Mouse (Mus musculus) forebrain, embryonic 15.5 days (tissue): Measurements from ENCODE around the gene Egfr. TPM values are rescaled to one million over a fixed set of nuclear protein-coding genes. Genes with fewer than 3 reads are reported as not detected.

Experiments used
- ATAC-seq: fragments of 200-750 bp; cut with Nextera tagmentation; replicated peaks from 2 replicates; pipeline ENCODE4 v1.8.0; 2017; ENCODE audit warnings: mild to moderate bottlenecking, moderate TSS enrichment, moderate library complexity
- H3K27ac ChIP-seq: fragments of 300-500 bp; sonication (generic); replicated peaks from 2 replicates; pipeline ENCODE4 v1.5.1; 2015; ENCODE audit warnings: mild to moderate bottlenecking, inconsistent platforms
- H3K27me3 ChIP-seq: fragments of 300-500 bp; sonication (generic); 2 replicates; pipeline ENCODE4 v1.6.1; 2015; ENCODE audit warnings: inconsistent platforms
- H3K36me3 ChIP-seq: fragments of 300-500 bp; sonication (generic); 2 replicates; pipeline ENCODE4 v1.6.1; 2015; ENCODE audit warnings: mild to moderate bottlenecking, inconsistent platforms
- H3K4me1 ChIP-seq: fragments of 300-500 bp; sonication (generic); 2 replicates; pipeline ENCODE4 v1.6.1; 2015; ENCODE audit warnings: inconsistent platforms
- H3K4me2 ChIP-seq: fragments of 300-500 bp; sonication (generic); replicated peaks from 2 replicates; pipeline ENCODE4 v1.6.1; 2015; ENCODE audit warnings: mild to moderate bottlenecking, inconsistent platforms
- H3K4me3 ChIP-seq: fragments of 300-500 bp; sonication (generic); 2 replicates; pipeline ENCODE4 v1.5.1; 2015; ENCODE audit warnings: mild to moderate bottlenecking, inconsistent platforms
- H3K9ac ChIP-seq: fragments of 300-500 bp; sonication (generic); replicated peaks from 2 replicates; pipeline ENCODE4 v1.6.1; 2015; ENCODE audit warnings: mild to moderate bottlenecking, inconsistent platforms
- H3K9me3 ChIP-seq: fragments of 300-500 bp; sonication (generic); 2 replicates; pipeline ENCODE4 v1.6.1; 2016; ENCODE audit warnings: inconsistent platforms
- WGBS: fragments of 180-500 bp; shearing (Covaris S2); methylation state at CpG from one replicate; pipeline ENCODE4 v1.1.7; 2015; ENCODE audit warnings: mixed read lengths; 5-methylcytosine and 5-hydroxymethylcytosine counted together
- polyA plus RNA-seq: library from polyadenylated mRNA; unstranded; fragments of >200 nt; fragmentation: Nextera tagmentation; extraction: Ambion mirVana; gene quantifications from 2 replicates; pipeline ENCODE4 v1.2.1, GENCODE M21; 2015

The Egfr gene
- polyA plus RNA-seq, 1 experiment from 2014 or later, result 2.9 TPM

GRCm38 (mm10) chr11:16783926-16784659, 32.1 kb downstream of the Egfr start:
- no peaks in the 10 kb centered on the region for H3K4me1 ChIP-seq
- no peaks in the 10 kb centered on the region for H3K36me3 ChIP-seq
- WGBS, result 90% methylated on average over 8 of the region's 8 CpGs
- H3K27me3 ChIP-seq, result no peaks in the 10 kb centered on the region
- H3K4me2 ChIP-seq, result no peak overlapping the region
- H3K27ac ChIP-seq, result no peak overlapping the region
- H3K4me3 ChIP-seq, result no peak overlapping the region
- H3K9ac ChIP-seq, result no peak overlapping the region
- no peaks in the 10 kb centered on the region for H3K9me3 ChIP-seq
- no peak for ATAC-seq

DNA sequence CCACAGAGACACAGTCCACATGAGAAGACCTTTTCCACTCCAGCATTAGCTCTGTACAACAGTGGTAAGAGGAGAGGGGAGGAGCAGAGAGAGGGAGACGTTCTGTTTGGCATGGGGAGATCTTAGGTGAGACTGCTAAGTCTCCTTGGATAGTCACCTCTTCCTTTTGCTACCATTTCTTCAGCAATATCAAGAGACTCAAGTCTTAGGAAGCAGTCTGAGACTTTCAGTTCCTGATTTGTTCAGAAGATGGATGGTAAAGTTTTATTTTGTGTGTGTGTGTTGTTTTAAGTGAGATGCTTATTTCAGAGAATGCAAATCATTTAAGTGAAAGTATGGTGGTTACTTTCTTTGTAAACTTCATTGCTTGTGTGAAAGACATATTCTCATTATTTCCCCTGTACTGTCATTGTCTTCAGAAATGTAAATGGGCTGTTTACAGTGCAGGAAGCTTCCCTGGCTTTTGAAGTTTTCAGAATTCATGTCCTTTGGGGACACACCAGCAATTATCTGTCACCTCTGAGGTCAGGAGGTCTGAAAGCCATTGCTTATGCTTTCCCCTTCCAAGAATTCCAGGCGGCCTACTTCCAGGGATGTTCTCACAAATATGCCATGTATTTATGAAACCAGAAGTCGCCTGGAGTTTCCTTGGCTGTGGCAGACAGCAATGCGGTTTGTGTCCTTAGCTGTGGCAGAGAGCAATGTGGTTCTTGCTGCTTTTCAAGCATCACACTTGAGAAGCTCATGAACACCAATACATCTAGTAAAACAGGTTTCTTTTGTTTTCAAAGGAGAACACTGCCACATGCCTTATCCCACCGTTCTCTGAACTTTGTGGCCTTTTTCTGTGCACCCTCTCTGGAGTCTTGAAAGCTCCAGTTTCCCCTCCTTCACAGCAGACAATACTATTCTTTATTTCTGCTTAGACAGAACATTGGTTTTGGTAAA, 40.9 kb downstream of the Egfr start:
- H3K4me1 ChIP-seq, result no peaks in the 10 kb centered on the region
- no peak for ATAC-seq
- no peaks in the 10 kb centered on the region for H3K9me3 ChIP-seq
- H3K36me3 ChIP-seq, result no peaks in the 10 kb centered on the region
- no peak overlapping the region for H3K27ac ChIP-seq
- no peaks in the 10 kb centered on the region for H3K27me3 ChIP-seq
- 70% methylated on average over 5 of the region's 5 CpGs for WGBS
- H3K9ac ChIP-seq, result no peak overlapping the region
- no peak overlapping the region for H3K4me3 ChIP-seq
- no peak overlapping the region for H3K4me2 ChIP-seq

- no peaks in the 10 kb centered on the region for H3K36me3 ChIP-seq
- H3K9ac ChIP-seq, result no peak overlapping the region
- no peak overlapping the region for H3K4me3 ChIP-seq
- H3K27ac ChIP-seq, result no peak overlapping the region
- H3K27me3 ChIP-seq, result no peaks in the 10 kb centered on the region
- H3K4me2 ChIP-seq, result no peak overlapping the region
- no peak for ATAC-seq
- 0 out of 2 replicates have a peak, but pooled peaks cover 4% of the 10 kb centered on the region for H3K4me1 ChIP-seq
- no peaks in the 10 kb centered on the region for H3K9me3 ChIP-seq
Observed at GRCm38 (mm10) chr11:16795012-16795411, 43.0 kb downstream of the Egfr start.

DNA sequence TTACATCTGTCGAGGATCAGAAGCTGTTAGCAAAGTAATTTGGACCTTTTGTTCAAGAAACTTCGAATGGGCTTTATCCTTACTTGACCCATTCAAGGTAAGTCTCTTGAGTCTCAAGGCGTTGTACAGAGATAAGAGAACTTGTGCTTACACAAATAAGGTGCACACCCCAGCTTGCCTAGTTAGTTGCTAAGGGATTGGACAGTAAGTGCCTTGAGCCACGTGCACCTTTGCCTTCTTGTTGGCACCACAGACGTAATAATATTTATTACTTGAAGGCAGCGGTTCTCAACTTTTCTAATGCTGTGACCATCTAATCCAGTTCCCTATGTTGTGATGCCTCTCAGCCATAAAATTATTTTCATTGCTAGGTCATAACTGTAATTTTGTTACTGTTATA, 43.5 kb downstream of the Egfr start:
- no peak for ATAC-seq
- H3K4me1 ChIP-seq, result 0 out of 2 replicates have a peak, but pooled peaks cover 4% of the 10 kb centered on the region
- no peak overlapping the region for H3K9ac ChIP-seq
- WGBS, result 79% methylated on average over 6 of the region's 6 CpGs
- no peak overlapping the region for H3K4me3 ChIP-seq
- H3K4me2 ChIP-seq, result no peak overlapping the region
- no peaks in the 10 kb centered on the region for H3K36me3 ChIP-seq
- H3K9me3 ChIP-seq, result no peaks in the 10 kb centered on the region
- no peak overlapping the region for H3K27ac ChIP-seq
- no peaks in the 10 kb centered on the region for H3K27me3 ChIP-seq

GRCm38 (mm10) chr11:16797456-16797855, 45.5 kb downstream of the Egfr start:
- 0 out of 2 replicates have a peak, but pooled peaks cover 4% of the 10 kb centered on the region for H3K4me1 ChIP-seq
- WGBS, result 86% methylated on average over 3 of the region's 3 CpGs
- ATAC-seq, result no peak
- no peak overlapping the region for H3K4me2 ChIP-seq
- no peak overlapping the region for H3K9ac ChIP-seq
- no peak overlapping the region for H3K4me3 ChIP-seq
- H3K36me3 ChIP-seq, result no peaks in the 10 kb centered on the region
- no peaks in the 10 kb centered on the region for H3K9me3 ChIP-seq
- H3K27ac ChIP-seq, result no peak overlapping the region
- H3K27me3 ChIP-seq, result no peaks in the 10 kb centered on the region

GRCm38 (mm10) chr11:16798136-16798535, 46.1 kb downstream of the Egfr start:
- Histone ChIP-seq H3K27me3 (no peaks in the 10 kb centered on the region), H3K4me1 (0 out of 2 replicates have a peak, but pooled peaks cover 4% of the 10 kb centered on the region), H3K9me3 (no peaks in the 10 kb centered on the region), H3K27ac (no peak overlapping the region), H3K4me2 (no peak overlapping the region), H3K4me3 (no peak overlapping the region), H3K9ac (no peak overlapping the region), H3K36me3 (no peaks in the 10 kb centered on the region)
- ATAC-seq, result no peak

- no peak for ATAC-seq
- Histone ChIP-seq H3K4me3 (no peak overlapping the region), H3K27me3 (no peaks in the 10 kb centered on the region), H3K4me2 (no peak overlapping the region), H3K27ac (no peak overlapping the region), H3K4me1 (0 out of 2 replicates have a peak, but pooled peaks cover 4% of the 10 kb centered on the region), H3K9ac (no peak overlapping the region), H3K9me3 (no peaks in the 10 kb centered on the region), H3K36me3 (no peaks in the 10 kb centered on the region)
- WGBS, result 87% methylated on average over 6 of the region's 6 CpGs
Observed at GRCm38 (mm10) chr11:16800507-16800906, 48.5 kb downstream of the Egfr start.

- no peak overlapping the region for H3K9ac ChIP-seq
- H3K36me3 ChIP-seq, result no peaks in the 10 kb centered on the region
- no peak overlapping the region for H3K27ac ChIP-seq
- no peak overlapping the region for H3K4me2 ChIP-seq
- H3K4me3 ChIP-seq, result no peak overlapping the region
- H3K4me1 ChIP-seq, result 0 out of 2 replicates have a peak, but pooled peaks cover 4% of the 10 kb centered on the region
- no peaks in the 10 kb centered on the region for H3K27me3 ChIP-seq
- no peaks in the 10 kb centered on the region for H3K9me3 ChIP-seq
- 64% methylated on average over 1 of the region's 1 CpGs for WGBS
- ATAC-seq, result no peak
Observed at GRCm38 (mm10) chr11:16802668-16803067, 50.7 kb downstream of the Egfr start.

- no peaks in the 10 kb centered on the region for H3K9me3 ChIP-seq
- H3K9ac ChIP-seq, result no peak overlapping the region
- 99% methylated on average over 2 of the region's 2 CpGs for WGBS
- no peaks in the 10 kb centered on the region for H3K36me3 ChIP-seq
- no peak overlapping the region for H3K4me3 ChIP-seq
- no peak for ATAC-seq
- H3K4me1 ChIP-seq, result no peaks in the 10 kb centered on the region
- no peak overlapping the region for H3K27ac ChIP-seq
- H3K4me2 ChIP-seq, result no peak overlapping the region
- H3K27me3 ChIP-seq, result no peaks in the 10 kb centered on the region
Observed at GRCm38 (mm10) chr11:16804016-16804415, 52.0 kb downstream of the Egfr start.

DNA sequence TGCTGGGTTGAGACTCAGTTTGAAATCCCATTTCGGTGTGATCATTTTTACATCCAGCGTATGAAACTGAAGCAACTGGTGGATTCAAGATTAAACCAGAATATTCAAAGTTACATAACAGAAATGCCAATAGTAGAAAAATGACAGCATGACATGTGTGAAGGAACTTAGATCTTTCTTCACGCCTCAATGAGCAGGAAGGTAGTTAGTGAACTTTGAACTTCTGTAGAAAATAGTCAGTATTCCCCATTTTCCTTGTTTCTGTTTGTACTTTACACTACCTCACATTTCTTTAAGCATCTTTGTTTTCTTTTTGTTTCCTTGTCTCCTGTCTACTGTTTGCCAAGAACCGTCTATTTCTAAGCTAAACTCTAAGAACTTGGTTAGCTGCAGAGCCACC, 53.9 kb downstream of the Egfr start:
- Histone ChIP-seq H3K36me3 (no peaks in the 10 kb centered on the region), H3K27me3 (no peaks in the 10 kb centered on the region), H3K4me3 (no peak overlapping the region), H3K4me1 (no peaks in the 10 kb centered on the region), H3K4me2 (no peak overlapping the region), H3K9me3 (no peaks in the 10 kb centered on the region), H3K9ac (no peak overlapping the region), H3K27ac (no peak overlapping the region)
- WGBS, result 88% methylated on average over 4 of the region's 4 CpGs
- ATAC-seq, result no peak

- H3K27ac ChIP-seq, result no peak overlapping the region
- WGBS, result 87% methylated on average over 9 of the region's 9 CpGs
- H3K27me3 ChIP-seq, result no peaks in the 10 kb centered on the region
- no peaks in the 10 kb centered on the region for H3K36me3 ChIP-seq
- no peak overlapping the region for H3K9ac ChIP-seq
- no peak overlapping the region for H3K4me2 ChIP-seq
- H3K4me3 ChIP-seq, result no peak overlapping the region
- no peak for ATAC-seq
- H3K4me1 ChIP-seq, result no peaks in the 10 kb centered on the region
- no peaks in the 10 kb centered on the region for H3K9me3 ChIP-seq
Observed at GRCm38 (mm10) chr11:16809161-16809967, 57.4 kb downstream of the Egfr start.

DNA sequence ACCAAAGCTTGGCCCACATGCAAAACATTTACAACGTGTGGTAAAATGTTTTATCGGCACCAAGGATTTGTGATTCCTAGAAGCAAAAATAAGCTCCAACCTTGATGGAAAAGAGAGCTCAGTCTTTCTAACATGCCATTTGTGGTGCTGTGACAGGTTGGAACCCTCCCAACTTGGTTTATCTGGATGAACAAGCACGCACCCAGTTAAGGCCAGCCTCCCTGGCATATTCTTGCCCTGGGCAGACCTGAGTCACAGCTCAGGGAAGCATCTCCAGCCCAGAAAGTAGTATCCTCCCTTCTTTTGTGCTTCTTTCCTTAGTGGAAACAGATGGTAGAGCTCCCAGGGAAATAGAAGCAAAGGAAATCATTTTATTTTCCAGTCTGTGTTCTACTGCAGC, 58.1 kb downstream of the Egfr start:
- Histone ChIP-seq H3K27ac (no peak overlapping the region), H3K9me3 (no peaks in the 10 kb centered on the region), H3K4me1 (no peaks in the 10 kb centered on the region), H3K4me3 (no peak overlapping the region), H3K9ac (no peak overlapping the region), H3K27me3 (no peaks in the 10 kb centered on the region), H3K4me2 (no peak overlapping the region), H3K36me3 (no peaks in the 10 kb centered on the region)
- no peak for ATAC-seq
- WGBS, result 70% methylated on average over 3 of the region's 3 CpGs
